Mouse (Mus musculus) G1E (cell line): ENCODE measurements around the gene Ak5. TPM values are rescaled to one million over a fixed set of nuclear protein-coding genes. Genes with fewer than 3 reads are reported as not detected.

Experiments
- ATAC-seq: 2 replicates; pipeline ENCODE4 v1.8.0; 2016; ENCODE audit warnings: mild to moderate bottlenecking; ENCODE audit not compliant: insufficient number of reproducible peaks, poor library complexity, low FRiP score, severe bottlenecking; ENCODE audit errors: extremely low read depth
- DNase-seq: peaks from one replicate; pipeline ENCODE4 v3.0.0; 2012; ENCODE audit warnings: low spot score
- H3K27me3 ChIP-seq: 2 replicates; pipeline ENCODE4 v1.6.1; 2012; ENCODE audit warnings: mild to moderate bottlenecking, low read length, inconsistent platforms; ENCODE audit not compliant: insufficient read depth
- H3K36me3 ChIP-seq: replicated peaks from 2 replicates; pipeline ENCODE3; 2012; ENCODE audit warnings: mild to moderate bottlenecking, inconsistent platforms
- H3K4me1 ChIP-seq: 2 replicates; pipeline ENCODE4 v1.6.1; 2012; ENCODE audit warnings: low read depth, low read length, inconsistent platforms, mixed read lengths; ENCODE audit not compliant: insufficient read depth
- H3K4me3 ChIP-seq: 2 replicates; pipeline ENCODE4 v1.5.1; 2012; ENCODE audit warnings: low read depth, mild to moderate bottlenecking, inconsistent platforms, low read length, moderate library complexity, mixed read lengths
- H3K9me3 ChIP-seq: replicated peaks from 2 replicates; pipeline ENCODE4 v1.6.1; 2012; ENCODE audit warnings: inconsistent platforms
- CTCF ChIP-seq: IDR thresholded peaks from 2 replicates; pipeline ENCODE4 v1.5.1; 2012; ENCODE audit warnings: low read depth, low read length, inconsistent platforms, mixed read lengths
- GATA1 ChIP-seq: IDR thresholded peaks from 2 replicates; pipeline ENCODE4 v1.6.1; 2012; ENCODE audit warnings: borderline replicate concordance, low read length, inconsistent platforms, mixed read lengths
- GATA2 ChIP-seq: IDR thresholded peaks from 2 replicates; pipeline ENCODE4 v1.6.1; 2012; ENCODE audit warnings: low read depth, low read length, inconsistent platforms, borderline replicate concordance
- POLR2AphosphoS5 ChIP-seq: IDR thresholded peaks from 2 replicates; pipeline ENCODE4 v1.6.1; 2012; ENCODE audit warnings: low read depth, low read length, inconsistent platforms; ENCODE audit not compliant: insufficient replicate concordance
- TAL1 ChIP-seq: conservative IDR thresholded peaks from 2 replicates; pipeline ENCODE4 v1.6.1; 2012; ENCODE audit warnings: low read depth, low read length, inconsistent platforms, mixed read lengths
- polyA plus RNA-seq: library from polyadenylated mRNA; stranded (reverse); fragments of >175 nt; gene quantifications from 2 replicates; pipeline ENCODE4 v1.2.3, GENCODE M21; 2012
- total RNA-seq, 2 experiments: library from RNA; stranded (forward) in 1 of 2; stranded (reverse) in 1 of 2; fragments of 200-1000 nt in 1 of 2; fragments of >200 nt in 1 of 2; fragmentation: Nextera tagmentation in 1 of 2; gene quantifications; 2 replicates each; pipeline ENCODE4 v1.2.3; 2014 to 2017

Ak5 gene
- total and polyA plus RNA-seq, 3 experiments, result 0.11 TPM; not detected in 2

- DNase-seq, result no peak
- no peak for ATAC-seq
These were observed 9.6 kb downstream of the Ak5 start for GRCm38 (mm10) chr3:152658592-152658991.

GRCm38 (mm10) chr3:152651991-152652390 is 16.2 kb downstream of the Ak5 start:
- Histone ChIP-seq H3K4me1 (no peaks in the 10 kb centered on the region), H3K36me3 (no peaks in the 10 kb centered on the region), H3K4me3 (no peak overlapping the region), H3K27me3 (no peaks in the 10 kb centered on the region), H3K9me3 (no peaks in the 10 kb centered on the region)
- ATAC-seq, result no peak
- TF ChIP-seq CTCF (no peak), TAL1 (no peak), POLR2AphosphoS5 (no peak), GATA2 (no peak)
- no peak for DNase-seq

More at GRCm38 (mm10) chr3:152658592-152658991, 9.6 kb downstream of the Ak5 start:
- TF ChIP-seq POLR2AphosphoS5 (no peak), CTCF (no peak), GATA1 (no peak), GATA2 (no peak), TAL1 (no peak)
- no peaks in the 10 kb centered on the region for H3K4me1 ChIP-seq
- H3K4me3 ChIP-seq, result no peak overlapping the region
- H3K36me3 ChIP-seq, result no peaks in the 10 kb centered on the region
- no peaks in the 10 kb centered on the region for H3K27me3 ChIP-seq
- no peaks in the 10 kb centered on the region for H3K9me3 ChIP-seq

GRCm38 (mm10) chr3:152644610-152645009 is 23.6 kb downstream of the Ak5 start:
- no peak for TF ChIP-seq TAL1
- TF ChIP-seq GATA2, result no peak
- no peak for TF ChIP-seq CTCF
- no peak for TF ChIP-seq POLR2AphosphoS5
- TF ChIP-seq GATA1, result no peak
- DNase-seq, result no peak
- no peaks in the 10 kb centered on the region for H3K4me1 ChIP-seq
- H3K9me3 ChIP-seq, result no peaks in the 10 kb centered on the region
- H3K36me3 ChIP-seq, result no peaks in the 10 kb centered on the region
- ATAC-seq, result no peak
- H3K27me3 ChIP-seq, result no peaks in the 10 kb centered on the region
- H3K4me3 ChIP-seq, result no peak overlapping the region

- Histone ChIP-seq H3K27me3 (no peaks in the 10 kb centered on the region), H3K4me1 (no peaks in the 10 kb centered on the region), H3K4me3 (no peak overlapping the region), H3K36me3 (no peaks in the 10 kb centered on the region), H3K9me3 (no peaks in the 10 kb centered on the region)
- DNase-seq, result no peak
- ATAC-seq, result no peak
- TF ChIP-seq CTCF, result no peak
- no peak for TF ChIP-seq TAL1
- TF ChIP-seq GATA2, result no peak
- no peak for TF ChIP-seq GATA1
- no peak for TF ChIP-seq POLR2AphosphoS5
These were observed 42.9 kb downstream of the Ak5 start for GRCm38 (mm10) chr3:152625061-152625820.

GRCm38 (mm10) chr3:152620534-152620933 is 47.6 kb downstream of the Ak5 start:
- ATAC-seq (no peak), DNase-seq (no peak)
- no peaks in the 10 kb centered on the region for H3K36me3 ChIP-seq
- no peaks in the 10 kb centered on the region for H3K4me1 ChIP-seq
- H3K27me3 ChIP-seq, result no peaks in the 10 kb centered on the region
- H3K9me3 ChIP-seq, result no peaks in the 10 kb centered on the region
- no peak overlapping the region for H3K4me3 ChIP-seq
- TF ChIP-seq POLR2AphosphoS5, result no peak
- no peak for TF ChIP-seq GATA2
- TF ChIP-seq TAL1, result no peak
- no peak for TF ChIP-seq GATA1
- no peak for TF ChIP-seq CTCF

- DNase-seq (no peak), ATAC-seq (no peak)
- Histone ChIP-seq H3K4me3 (no peak overlapping the region), H3K9me3 (no peaks in the 10 kb centered on the region), H3K4me1 (no peaks in the 10 kb centered on the region), H3K36me3 (no peaks in the 10 kb centered on the region), H3K27me3 (no peaks in the 10 kb centered on the region)
- TF ChIP-seq TAL1 (no peak), GATA1 (no peak), GATA2 (no peak), CTCF (no peak), POLR2AphosphoS5 (no peak)
These were observed 48.1 kb downstream of the Ak5 start for GRCm38 (mm10) chr3:152620058-152620457.
